Mouse (Mus musculus) c-Kit-positive CD71-positive TER-119-negative erythroid progenitor cells, embryonic 14.5 days (primary cell): ENCODE results near the gene Sdcbp2.
"Not testable (repeated sequence)": the region's sequence is repeated elsewhere in the genome, so short reads cannot be mapped to it uniquely, and the experiment has no call there.

ENCODE experiments used
- DNase-seq: peaks from one replicate; pipeline ENCODE4 v3.0.0-alpha.2; 2013; ENCODE audit warnings: low read depth

Gene Sdcbp2

GRCm38 (mm10) chr2:151569452-151569851 lies 3.0 kb upstream of the Sdcbp2 start:
- DNase-seq = no peak

- DNase-seq = no peak
These were observed 1.2 kb downstream of the Sdcbp2 start for GRCm38 (mm10) chr2:151573667-151574066.

GRCm38 (mm10) chr2:151574607-151575006 lies 2.2 kb downstream of the Sdcbp2 start:
- DNase-seq = no peak

GRCm38 (mm10) chr2:151575119-151575698 lies 2.8 kb downstream of the Sdcbp2 start:
- peak; percentile 19 for DNase-seq

GRCm38 (mm10) chr2:151575699-151576389 lies 3.4 kb downstream of the Sdcbp2 start:
- DNase-seq = peak; percentile 16

- no peak for DNase-seq
These were observed 6.8 kb downstream of the Sdcbp2 start for GRCm38 (mm10) chr2:151579183-151579582.

- DNase-seq = no peak
These were observed 8.5 kb downstream of the Sdcbp2 start for GRCm38 (mm10) chr2:151580945-151581344.

- no peak for DNase-seq
These were observed 13.5 kb downstream of the Sdcbp2 start for GRCm38 (mm10) chr2:151585934-151586333.

GRCm38 (mm10) chr2:151586807-151587206 lies 14.4 kb downstream of the Sdcbp2 start:
- DNase-seq = no peak

GRCm38 (mm10) chr2:151587306-151587705 lies 14.9 kb downstream of the Sdcbp2 start:
- DNase-seq = no peak

GRCm38 (mm10) chr2:151598068-151598467 lies 25.6 kb downstream of the Sdcbp2 start:
- DNase-seq = no peak

GRCm38 (mm10) chr2:151602106-151602505 lies 29.7 kb downstream of the Sdcbp2 start:
- no peak for DNase-seq

GRCm38 (mm10) chr2:151603630-151604029 lies 31.2 kb downstream of the Sdcbp2 start:
- no peak for DNase-seq

GRCm38 (mm10) chr2:151605437-151605987 lies 33.1 kb downstream of the Sdcbp2 start:
- DNase-seq = no peak

GRCm38 (mm10) chr2:151608435-151608834 lies 36.0 kb downstream of the Sdcbp2 start:
- DNase-seq = no peak

- DNase-seq = no peak
These were observed 37.6 kb downstream of the Sdcbp2 start for GRCm38 (mm10) chr2:151609974-151610373.

GRCm38 (mm10) chr2:151615779-151616178 lies 43.4 kb downstream of the Sdcbp2 start:
- DNase-seq = not testable (repeated sequence)

GRCm38 (mm10) chr2:151616551-151617329 lies 44.3 kb downstream of the Sdcbp2 start:
- DNase-seq = no peak

- DNase-seq = no peak
These were observed 51.4 kb downstream of the Sdcbp2 start for GRCm38 (mm10) chr2:151623776-151624175.

- no peak for DNase-seq
These were observed 53.9 kb downstream of the Sdcbp2 start for GRCm38 (mm10) chr2:151626296-151626695.

GRCm38 (mm10) chr2:151628011-151628410 lies 55.6 kb downstream of the Sdcbp2 start:
- no peak for DNase-seq

GRCm38 (mm10) chr2:151629310-151629709 lies 56.9 kb downstream of the Sdcbp2 start:
- DNase-seq = no peak
